Mouse (Mus musculus): ENCODE results near the gene Plekha8.

Gene Plekha8

DNA sequence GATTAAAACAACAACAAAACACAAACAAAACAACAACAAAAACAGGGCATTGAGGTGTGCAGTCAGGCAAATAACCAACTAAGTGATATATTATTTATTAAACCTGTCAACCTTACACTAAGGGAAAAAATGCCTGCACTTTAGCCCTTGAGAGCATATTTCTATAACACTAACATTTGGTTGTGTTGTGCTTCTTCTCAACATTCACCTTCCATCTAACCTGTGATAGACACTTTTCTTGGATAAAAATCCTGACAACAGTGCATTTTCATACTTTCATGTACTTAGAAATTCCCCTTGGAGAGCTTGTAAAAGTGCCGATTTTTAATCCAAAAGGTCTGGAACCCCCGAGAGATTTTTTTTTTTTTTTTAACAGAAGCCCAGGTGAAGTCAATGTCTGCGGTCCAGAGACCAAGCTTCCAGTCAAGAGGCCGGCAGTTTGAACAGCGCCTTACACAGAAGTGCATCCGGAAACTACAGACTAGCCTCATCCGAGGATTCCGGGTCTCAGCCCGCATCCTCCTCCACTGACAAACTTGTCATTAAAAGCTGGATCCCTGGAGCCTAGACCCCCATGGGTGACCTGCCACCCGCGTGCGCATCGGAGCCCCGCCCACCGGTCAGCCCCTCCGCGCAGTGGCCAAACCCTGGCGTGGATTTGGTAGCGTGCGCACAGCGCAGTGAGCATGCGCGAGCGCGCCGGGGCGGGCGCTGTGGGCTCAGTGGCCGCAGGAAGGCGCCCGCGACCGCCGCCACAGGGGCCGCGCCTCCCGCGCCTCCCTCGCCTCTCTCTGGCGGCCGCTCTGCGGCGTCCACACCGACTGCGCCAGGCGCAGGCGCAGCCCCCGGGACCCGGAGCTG, at the start of gene Plekha8:
Gene Plekha8 (plus strand): TSS at position 643 of the 861 bp plus-strand sequence.
- peak; percentile 62 for DNase-seq (ENCODE audit: low spot score)

DNA sequence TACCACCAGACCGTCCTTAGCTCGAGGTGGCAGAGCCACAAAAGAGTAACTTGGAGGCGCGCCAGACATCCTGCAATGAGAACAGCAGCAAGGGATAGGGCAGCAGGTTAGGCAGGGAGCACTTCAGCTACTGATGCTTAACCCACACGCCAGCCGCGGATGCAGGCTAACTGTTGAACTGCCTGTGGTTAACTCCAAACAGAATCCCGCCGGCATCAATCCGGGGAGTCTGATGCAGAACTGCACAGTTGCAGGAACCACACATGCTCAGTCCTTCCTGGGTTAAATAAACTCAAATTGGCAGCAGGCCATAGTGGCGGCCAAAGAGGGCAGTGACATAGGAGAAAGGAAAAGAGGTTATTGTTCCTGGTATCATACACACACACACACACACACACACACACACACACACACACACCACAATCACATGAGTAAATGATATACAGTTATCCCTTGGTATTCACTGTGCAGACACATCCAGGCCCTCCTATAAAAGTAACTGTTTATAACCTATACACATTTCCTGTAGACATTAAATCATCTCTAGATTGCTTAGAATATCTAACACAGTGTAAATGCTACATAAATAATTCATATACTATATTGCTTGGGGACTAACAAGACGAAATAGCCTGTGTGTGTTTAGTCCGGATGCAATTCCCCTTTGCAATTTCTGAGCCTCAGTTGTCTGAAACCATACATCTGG, 46.4 kb upstream of the Plekha8 start:
- no peak for DNase-seq (ENCODE audit: low spot score)

DNA sequence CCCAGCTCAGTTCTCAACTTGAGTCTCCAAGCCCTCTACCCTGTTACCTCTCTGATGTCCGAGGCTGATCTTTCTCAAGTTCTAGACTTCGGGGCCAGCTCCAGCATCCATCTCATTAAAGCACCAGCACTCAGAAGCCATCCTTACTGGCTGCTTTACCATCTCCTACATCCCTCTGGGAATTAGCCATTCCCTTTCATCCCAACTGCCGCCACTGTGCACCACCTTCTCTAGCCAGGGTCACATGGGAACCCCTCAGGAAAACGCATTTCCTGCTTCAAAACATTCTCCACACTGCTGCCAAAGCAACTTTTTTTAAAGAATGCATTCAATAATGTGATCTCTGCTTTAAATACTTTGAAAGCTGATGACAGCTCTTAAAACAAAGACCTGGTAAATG, 45.6 kb upstream of the Plekha8 start:
- DNase-seq (ENCODE audit: low spot score): no peak

DNA sequence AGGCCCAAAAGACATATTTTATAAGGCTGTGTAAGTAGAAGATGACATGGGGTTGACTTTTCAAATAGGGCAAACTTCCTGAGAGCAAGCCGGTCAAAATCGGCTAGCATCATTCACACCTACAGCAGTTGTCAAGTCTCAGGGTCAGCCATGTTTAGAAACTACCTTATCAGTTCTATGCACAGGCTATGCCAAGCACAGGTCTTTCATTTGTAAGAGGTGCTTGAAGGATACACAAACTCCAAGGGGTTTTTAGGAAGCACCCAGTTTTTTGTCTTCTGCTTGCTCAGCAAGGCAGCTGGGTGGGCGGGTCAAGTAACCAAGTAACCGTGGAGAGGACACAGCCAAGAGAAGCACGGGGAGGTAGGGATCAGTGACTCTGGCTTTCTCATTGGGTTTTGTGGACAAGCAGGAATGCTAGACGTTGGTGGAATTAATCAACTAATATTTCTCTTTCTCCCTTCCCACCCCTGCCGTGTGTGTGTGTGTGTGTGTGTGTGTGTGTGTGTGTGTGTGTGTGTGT, 44.0 kb upstream of the Plekha8 start:
- no peak for DNase-seq (ENCODE audit: low spot score)

DNA sequence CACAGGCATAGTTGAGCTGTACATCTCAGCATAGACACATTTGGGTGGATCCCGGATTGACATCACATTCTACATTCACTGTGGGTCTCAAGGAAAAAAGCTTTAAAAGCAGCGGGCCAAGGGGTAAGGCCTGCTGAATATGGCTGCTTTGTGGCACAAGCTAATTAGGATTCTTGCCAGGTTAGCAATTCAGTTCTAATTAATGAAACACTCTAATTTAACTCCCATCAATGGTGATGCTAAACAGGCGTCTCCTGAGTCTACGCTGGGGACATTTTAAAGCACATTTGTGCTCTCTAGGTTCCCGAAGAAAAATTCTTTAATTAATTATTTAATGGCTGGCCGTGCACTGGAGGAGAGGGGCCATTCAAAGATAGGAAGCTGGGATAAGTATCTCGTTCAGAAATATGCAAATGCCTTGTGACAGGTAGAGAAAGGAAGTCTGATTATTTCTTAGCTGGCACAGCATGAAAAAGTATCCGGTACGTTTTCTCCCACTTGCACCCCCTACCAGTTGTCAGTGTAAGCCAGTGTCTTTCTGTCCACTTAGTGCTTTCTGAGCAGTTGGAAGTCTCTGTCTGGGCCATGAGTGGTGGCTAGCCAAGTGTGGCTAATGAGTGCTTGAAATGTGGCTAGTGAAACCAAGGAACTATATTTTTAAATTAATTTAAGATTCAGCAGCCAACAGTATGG, 42.0 kb upstream of the Plekha8 start:
- no peak for DNase-seq (ENCODE audit: low spot score)

DNA sequence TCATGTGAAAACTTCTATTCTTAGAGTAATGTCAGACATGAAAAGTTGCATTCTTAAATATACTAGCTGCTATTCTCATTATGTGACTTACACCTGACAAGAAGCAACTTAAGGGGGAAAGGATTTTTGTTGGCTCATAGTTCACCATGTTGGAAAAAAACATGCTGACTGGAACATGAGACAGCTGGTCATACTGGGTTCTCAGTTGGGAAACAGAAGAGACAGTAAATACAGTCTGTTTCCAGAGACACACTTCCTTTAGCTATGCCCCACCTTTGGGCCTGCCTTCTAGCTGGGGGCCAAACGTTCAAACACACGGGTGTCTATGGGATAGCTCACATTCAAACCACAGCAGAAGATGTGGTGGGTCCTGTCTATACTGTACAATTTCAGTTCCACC, 41.3 kb upstream of the Plekha8 start:
- DNase-seq (ENCODE audit: low spot score): no peak

DNA sequence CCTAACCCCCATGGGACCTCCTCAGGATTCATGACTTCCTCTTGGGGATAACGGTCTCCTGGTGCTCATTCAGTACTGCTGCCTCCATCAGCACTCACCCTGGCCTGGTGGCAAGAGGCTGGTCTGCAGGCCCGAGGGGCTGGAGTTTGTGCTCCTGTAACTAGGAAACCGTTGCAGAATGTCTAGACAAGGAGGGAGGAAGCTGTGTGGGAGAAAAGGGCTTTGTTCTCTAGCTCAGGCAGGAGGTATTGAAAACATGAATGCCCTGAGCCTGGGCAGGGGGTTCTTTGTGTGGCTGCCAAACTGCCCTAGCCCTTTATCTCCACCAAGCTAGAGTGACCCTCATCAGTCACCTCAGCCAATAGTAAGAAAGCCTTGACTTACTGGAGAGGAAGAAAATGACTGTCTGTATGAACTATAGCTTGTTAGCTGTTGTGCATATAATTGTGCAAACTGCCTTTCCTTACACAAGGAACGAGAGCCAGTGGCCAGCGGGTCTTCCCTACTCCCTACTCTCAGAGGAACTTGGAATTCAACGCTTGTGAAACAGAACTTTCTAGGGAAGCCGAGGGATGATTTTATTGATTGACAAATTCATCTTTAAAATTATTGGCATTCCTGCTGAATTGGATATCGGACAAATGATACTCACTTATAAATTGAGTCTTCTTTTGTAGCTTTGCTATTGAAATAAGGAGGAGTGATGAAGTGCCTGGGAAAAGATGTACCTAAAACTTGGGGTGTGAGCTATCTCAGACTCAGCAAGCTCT, 40.4 kb upstream of the Plekha8 start:
- no peak for DNase-seq (ENCODE audit: low spot score)

DNA sequence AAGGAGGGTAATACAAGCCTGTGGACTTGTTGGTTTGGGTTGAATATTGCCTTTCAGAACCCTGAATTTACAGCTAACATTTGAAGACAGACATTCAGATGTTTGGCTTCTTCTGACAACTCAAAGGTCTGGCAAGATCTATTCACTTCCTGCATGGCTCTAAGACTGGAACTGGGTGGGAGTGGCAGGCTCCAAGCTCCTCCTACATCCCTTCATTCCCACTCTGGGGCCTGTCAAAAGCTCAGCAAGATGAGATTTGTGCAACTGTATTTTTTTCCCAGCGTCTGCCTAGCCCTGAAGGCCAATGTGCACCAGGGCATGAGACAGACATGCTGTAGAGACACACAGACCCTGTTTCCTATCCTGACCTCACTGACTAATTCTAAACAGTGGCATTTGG, 39.1 kb upstream of the Plekha8 start:
- DNase-seq (ENCODE audit: low spot score): no peak

DNA sequence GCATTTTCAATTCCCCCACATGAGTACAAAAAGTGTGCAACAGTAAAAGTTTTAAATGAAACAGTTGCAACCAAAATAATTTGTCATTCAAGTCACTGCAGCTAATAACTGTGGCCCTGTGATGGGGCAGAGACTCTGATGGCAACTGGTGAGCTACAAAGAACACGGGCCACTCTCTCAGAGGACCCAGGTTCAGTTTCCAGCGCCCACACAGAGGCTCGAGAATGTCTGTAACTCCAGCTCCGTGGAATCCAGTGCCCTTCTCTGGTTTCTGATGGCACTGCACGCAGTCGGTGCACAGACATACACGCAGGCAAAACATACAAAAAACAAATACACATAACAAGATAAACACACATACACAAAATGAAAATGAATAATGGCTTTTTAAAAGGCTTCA, 37.2 kb upstream of the Plekha8 start:
- DNase-seq (ENCODE audit: low spot score): no peak

DNA sequence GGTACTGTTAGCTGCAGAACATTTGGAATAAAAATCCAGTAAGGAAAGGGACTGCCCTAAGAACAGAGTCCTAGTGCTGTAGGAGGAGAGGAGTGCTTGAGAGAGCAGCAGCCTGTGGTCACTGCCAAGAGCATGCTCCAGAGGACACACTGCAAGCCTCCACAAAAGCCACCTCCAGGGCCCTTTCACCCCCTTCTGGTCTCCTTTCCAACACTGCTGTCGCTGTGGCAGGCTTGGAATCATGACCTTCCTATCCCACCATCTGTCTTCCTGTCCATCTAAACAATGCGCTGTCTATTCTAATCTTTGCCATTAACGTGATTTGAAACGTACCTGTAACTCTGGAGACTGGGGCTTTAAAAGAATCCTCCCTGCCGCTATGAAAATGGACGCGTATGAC, 36.4 kb upstream of the Plekha8 start:
- no peak for DNase-seq (ENCODE audit: low spot score)

DNA sequence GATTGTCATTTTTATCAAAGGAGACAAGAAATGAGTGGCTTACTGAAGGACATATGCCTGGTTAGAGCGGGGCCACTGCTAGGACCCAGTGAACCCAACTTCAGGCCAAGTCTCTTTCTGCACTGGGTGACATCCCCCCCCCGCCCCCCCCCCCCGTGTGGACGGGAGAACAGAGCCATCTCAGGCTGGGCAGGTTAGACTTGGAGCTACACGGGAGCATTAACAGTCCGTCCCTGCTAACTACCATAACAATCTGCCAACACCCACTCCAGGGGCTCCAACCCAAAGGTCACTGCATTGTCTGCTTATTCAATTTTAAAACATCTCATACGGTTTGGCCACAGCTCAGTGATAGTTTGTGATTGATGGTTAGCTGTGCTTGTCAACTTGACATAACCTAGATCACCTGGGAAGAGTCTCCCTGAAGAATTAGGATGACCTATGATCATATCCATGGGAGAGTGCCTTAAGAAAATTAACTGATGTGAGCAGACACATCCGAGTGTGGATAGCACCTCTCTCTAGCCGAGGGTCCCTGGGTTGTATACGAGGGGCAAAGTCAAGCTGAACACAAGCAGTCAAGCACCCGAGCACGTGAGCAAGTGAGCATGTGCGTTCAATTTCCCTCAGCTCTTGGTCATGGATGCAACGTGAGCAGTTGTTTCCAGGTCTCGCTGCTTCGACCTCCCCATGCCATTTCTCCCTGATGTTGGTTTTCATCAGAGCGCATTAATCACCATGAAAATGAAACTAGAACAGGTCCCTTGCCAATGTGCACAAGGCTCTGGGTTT, 32.7 kb upstream of the Plekha8 start:
- DNase-seq (ENCODE audit: low spot score): no peak

DNA sequence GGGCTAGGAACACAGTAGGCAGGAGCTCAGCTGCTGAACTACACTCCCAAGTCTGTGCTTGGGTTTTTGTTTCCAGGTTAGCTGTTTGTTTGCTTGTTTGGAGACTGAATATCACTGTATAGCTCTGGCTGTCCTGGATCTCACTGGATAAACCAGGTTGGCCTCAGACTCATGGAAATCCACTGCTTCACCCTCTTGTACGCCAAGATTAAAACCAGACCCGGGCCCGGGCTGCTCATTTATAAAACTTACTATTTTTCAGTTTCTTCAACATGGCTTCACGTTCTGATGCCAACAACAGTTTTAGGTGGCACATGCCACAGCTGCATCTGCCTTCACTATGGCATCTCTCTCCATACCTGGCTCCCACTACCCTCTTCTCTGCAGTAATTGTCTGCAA, 31.4 kb upstream of the Plekha8 start:
- DNase-seq (ENCODE audit: low spot score): no peak

DNA sequence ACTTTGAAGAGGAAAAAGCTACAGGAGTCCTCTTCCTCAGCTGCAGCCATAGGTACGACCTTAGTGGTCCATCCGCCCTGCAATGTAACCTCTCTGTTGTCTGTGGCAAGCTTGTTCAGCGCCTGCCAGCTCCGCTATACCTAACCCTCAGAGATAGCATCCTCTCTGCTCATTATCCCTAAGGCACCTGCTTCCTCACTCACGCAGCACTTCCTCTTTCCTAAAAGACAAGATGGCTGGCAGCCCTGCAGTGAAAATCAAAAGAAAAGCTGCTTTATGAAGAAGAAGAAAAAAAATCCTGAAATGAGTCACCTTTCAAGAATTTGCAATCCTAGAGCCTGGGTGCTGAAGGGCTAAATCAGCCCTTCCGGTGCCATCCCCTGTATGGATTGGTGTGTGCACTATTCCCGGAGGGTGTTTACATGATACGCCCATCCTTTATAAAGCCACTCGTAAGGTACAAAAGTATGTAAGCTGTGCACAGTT, 30.4 kb upstream of the Plekha8 start:
- no peak for DNase-seq (ENCODE audit: low spot score)

DNA sequence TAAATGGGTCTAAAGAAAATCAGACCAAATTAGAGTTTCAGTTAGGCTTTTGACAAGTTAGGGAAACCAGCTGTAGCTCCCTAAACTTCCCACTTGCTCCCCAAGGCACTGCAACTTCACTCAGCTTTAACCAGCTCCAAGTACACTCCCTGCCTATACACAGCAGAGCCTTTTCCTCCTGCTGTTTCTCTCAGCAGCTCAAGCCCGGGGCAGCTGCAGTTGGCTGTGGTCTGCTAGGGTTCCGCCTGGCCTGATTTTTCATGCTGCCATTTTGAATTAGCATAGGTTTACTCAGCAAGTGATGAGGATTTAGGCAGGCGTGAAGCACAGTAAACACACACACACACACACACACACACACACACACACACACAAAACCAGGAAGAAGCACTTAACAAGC, 29.9 kb upstream of the Plekha8 start:
- no peak for DNase-seq (ENCODE audit: low spot score)

DNA sequence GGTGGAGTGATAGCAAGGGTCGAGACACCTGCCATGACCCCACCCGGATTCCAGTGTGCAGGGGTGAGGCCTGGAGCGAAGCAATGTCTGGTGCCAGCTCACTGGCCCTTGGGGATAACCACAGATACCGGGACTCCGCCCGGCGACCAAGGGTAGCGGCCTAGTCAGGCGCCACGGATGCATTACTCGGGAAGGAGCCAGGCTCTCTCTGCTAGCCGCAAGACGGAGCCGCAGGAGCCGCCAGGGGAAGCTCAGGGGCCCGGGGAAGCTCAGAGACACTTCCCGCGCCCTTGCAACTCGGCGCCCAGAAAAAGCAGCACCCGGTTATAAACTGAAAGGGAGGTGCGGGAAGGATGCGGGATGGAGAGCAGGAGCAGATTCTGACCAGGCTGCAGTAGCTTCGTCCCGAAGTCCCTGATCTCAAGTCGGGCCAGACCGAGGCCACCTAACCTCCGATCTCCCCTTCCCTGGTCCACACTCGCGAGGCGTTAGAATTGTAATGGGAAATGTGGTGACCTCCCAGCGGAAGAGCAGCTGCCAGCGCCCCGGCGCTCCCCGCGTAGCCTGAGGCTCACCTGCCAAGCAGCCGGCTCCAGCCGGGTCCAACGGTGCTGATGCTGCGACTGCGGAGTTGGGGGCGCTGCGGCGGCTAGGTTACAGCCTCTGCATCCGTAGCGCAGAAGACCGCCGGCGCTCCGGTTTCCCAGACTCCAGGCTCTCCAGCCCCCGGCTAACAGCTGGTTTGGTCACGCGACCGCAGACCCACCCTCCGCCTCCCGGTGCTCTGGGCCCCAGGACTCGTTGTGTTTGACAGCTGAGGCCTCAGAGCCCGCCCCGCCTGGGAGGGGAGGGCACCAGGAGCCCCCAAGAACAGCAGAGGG, 29.0 kb upstream of the Plekha8 start, which contains the start of gene Scrn1:
Gene Scrn1 (minus strand): TSS at position 825 of the 881 bp plus-strand sequence.
- no peak for DNase-seq (ENCODE audit: low spot score)

DNA sequence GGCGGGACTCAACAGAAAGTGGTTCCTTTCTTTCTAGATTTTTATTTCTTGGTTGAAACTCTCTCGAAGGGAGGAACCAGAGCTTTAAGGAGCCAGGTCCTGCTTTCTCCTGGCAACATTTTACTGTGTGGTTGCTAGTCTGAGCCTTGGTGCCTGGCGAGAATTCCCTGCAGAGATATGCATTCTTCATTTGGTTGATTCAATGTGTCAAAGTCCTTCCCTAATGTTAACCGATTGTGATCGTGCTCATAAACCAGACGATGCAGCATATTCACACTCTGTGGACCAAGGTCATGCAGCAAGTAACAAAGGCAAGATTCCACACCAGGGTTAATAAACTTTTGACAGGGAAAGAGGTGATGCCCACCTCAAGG, 28.4 kb upstream of the Plekha8 start:
- DNase-seq (ENCODE audit: low spot score): no peak

DNA sequence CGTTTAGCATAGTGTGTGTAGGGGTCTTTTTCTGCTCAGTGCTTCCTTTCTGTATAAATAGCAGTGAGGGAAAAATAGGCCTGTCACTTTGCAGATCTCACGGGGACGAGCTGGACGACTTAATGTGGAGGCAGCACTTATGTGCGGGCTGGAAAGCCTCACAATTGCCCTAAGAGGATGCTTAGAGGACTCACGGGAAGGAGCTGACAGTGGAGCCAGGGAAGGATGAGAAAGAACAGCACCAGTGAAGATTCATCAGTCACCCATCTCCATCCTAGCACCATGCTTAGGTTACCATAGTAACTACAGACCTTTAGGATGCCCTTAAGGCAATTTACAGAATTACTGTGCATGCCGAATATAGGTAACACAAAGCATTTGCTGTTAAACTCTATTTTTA, 25.1 kb upstream of the Plekha8 start:
- no peak for DNase-seq (ENCODE audit: low spot score)

DNA sequence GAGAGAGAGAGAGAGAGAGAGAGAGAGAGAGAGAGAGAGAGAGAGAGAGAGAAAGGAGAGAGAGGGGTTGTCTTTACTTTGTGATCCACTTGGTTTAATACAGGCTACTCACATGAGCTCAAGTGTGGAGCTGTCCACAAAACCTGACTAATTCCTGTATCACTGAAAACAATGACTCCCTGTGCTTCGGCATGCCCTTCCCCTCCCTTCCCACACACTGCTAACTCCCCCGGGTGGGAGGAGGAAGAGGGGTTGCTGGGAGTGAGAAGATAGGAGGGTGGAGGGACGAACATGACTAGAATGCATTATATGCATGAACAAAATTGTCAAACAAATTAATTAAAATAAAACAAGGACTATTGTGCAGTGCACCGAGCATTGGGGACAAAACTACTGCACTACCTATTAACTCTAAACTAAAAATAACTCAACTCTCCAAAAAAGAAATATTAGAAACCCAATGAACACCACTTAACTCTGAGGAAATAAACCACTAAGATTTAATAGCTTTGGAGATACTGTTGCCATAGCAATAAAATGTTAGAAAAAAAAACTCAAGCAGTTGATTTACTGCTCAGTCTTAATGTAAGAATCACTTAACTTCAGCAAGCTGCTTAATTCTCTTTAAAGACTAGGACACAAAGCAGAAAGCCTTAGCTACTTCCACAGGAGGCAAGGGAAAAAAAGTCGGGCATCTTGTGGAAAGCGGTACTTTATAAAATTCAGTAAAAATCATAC, 21.5 kb upstream of the Plekha8 start:
- no peak for DNase-seq (ENCODE audit: low spot score)

DNA sequence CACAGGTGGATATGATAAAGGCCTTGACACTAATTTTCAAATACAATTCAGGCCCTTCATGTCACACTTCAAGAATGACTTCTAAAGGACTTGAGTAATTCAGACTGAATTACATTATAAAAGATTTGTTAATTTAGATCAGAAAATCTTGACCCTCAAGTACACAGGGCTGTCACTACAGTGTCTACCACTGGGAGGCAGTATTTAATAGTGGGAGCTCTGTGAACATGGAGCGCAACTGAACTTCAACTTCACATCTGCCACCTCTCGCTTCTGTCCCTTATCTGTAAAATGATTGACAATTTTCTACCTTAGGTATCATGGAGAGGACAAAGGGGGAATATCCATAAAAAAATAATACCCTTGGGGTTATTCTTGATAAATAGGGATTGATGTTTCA, 8.7 kb upstream of the Plekha8 start:
- DNase-seq (ENCODE audit: low spot score): no peak

Measured in urinary bladder, postnatal 10 days (tissue).